Mouse (Mus musculus): ENCODE data around the gene Ambp.

The Ambp gene

DNA sequence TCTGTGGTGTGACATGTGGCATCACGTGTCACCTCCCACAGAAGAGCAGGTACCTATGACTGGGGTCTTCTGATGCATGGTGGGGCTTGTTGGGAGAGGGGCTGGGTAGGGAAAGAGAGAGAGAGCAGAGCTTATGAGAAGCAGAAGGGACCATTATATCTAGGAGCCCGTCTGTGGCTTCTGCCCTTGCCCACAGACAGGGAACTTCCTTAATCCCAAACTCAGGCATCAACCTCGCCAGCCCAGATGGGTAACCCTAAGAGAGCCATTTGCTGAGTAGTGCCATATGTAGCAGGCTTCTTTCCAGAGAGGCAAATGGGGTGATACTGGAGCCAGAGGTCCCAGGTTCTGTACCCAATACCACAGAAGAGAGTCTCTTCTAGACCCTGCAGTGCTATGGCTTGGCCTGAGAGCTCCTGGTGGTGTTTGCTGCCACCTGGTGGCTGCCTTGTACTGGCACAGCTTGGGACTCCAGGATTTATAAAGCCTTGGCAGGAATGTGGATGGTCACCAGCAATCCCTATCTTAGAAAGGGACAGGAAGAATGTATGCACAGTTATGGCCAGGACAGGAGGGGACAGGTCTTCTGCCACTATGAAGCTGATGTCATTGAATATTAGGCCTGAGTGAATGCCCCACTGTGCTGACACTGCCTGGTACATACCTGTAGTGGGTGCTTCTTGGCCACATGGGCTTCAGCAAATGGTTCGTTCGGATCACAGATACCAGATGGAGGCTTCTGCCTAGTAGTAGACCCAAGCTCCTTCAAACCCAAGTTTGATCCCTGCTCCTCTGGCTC, 35.8 kb downstream of the Ambp start:
- peak; percentile 84 for DNase-seq (ENCODE audit: low spot score in 2 of 2)

DNA sequence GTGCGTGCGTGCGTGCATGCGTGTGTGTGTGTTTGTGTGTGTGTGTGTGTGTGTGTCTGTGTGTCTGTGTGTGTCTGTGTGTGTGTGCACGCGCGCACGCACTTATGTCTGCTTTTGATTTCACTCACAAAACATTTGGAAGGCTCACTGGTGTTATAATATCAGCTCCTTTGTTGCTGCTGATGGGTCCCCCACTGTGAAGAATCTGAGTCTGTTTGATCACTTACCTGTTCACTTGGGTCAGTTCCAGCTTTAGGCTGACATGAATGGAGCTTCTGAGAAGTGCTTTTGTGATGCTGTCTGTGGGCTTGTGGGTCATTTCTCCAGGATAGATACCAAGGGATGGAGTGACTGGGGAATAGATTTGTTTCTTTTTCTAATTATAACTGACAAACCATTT, 48.9 kb downstream of the Ambp start:
- DNase-seq (ENCODE audit: low spot score in 2 of 2), result no peak

DNA sequence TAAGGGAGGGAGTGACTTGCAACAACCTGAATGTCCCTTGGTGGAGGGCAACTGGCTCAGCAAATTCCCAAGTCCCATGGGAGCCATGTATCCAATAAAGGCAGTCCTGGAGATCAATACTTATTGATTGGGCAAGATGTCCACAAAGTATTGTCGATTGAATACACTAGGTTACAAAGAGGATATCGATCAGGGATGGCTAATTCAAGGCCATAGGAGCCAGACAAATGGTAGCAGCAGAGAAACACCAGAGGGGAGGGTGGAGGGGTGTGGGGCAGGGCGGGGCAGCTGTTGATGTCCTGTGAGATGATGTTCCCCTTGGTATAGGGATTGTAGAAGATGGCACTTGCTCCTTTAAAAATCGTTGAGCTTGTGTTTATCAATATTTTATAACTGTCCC, 52.6 kb downstream of the Ambp start:
- DNase-seq (ENCODE audit: low spot score in 2 of 2), result no peak

DNA sequence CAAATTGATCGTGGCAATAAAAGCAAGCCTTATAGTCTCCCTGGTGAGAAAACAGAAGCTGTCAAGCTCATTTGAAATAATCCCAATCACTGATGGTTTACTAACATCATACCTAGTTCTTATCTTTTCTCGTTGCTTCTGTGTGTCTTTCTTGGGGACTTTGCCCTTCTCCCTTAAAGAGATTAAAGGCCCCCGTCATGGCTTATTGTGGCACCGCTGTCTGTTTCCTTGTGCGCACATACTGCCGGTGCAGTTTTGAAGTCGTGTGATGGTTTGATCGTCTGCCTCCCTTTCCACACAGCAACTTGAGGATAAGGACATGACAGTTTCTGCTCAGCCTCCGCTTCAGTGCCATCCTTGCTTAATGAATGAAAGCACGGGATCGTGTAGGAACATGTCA, 54.1 kb downstream of the Ambp start:
- DNase-seq (ENCODE audit: low spot score in 2 of 2), result no peak

DNA sequence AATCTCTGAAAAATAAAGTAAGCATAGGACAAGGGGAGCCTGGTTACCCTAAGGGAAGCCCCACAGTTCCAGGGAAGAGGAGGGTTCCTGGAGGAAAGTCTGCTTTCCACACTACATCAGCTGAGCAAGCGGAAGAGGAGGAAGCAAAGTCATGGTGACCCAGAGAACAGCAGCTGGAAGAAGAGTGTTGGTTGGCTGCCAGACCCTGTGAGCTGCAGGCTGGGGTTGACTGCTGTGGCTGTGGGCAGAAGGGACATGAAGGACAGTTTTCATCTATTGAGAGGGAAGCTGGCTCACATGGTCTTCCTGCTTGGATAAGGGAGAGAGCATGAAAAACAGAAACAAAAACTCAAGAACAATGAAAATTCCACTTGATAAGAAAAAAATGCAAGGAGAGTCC, 57.0 kb downstream of the Ambp start:
- no peak for DNase-seq (ENCODE audit: low spot score in 2 of 2)

All from right cerebral cortex, adult 2 months (tissue).